Mouse (Mus musculus) small intestine, adult 2 months (tissue): Measurements from ENCODE around the gene Vapb.

Experiments used
- CTCF ChIP-seq: fragments of 200-500 bp; IDR thresholded peaks from 2 replicates; pipeline ENCODE4 v1.5.1; 2012; ENCODE audit warnings: low read depth, mild to moderate bottlenecking, control low read depth, inconsistent platforms, low read length, moderate library complexity, mixed read lengths; ENCODE audit not compliant: insufficient replicate concordance, insufficient read length; ENCODE audit errors: extremely low read depth
- POLR2A ChIP-seq: fragments of 200-500 bp; IDR thresholded peaks from 2 replicates; pipeline ENCODE4 v1.6.1; 2012; ENCODE audit warnings: low read depth, mild to moderate bottlenecking, control low read depth, inconsistent platforms, low read length, moderate library complexity

DNA sequence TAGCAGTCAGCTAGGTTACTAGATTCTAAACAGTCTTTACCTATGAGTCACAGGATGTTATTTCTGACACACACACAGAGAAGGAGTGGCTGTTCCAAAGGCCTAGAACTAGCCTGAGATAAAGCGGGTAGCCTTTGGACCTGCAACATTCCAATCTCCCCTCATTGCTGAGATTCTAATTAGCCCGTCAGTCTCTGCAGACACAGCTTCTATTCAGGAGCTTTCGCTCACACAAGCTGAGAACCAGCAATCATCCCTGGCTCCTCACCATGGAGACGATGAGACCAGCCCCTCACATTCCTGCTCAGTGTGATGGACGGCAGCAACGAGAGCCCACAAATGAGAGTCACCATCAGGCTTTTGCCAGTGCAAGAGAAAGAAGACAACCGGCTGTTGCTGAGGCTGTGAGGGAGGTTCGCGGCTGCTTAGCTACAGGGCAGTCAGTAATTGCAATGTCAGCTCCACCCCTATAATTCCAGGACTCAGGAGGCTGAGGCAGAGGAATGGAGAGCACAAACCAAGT lies 6.8 kb upstream of the Vapb start:
- TF ChIP-seq POLR2A (no peak), CTCF (no peak)
